Mouse (Mus musculus) ES-Bruce4 (cell line): Measurements from ENCODE around the gene Car10.

Experiments used
- CTCF ChIP-seq: IDR thresholded peaks from one replicate; pipeline ENCODE4 v1.8.1; 2011; ENCODE audit warnings: low read depth, low read length
- POLR2A ChIP-seq: IDR thresholded peaks from one replicate; pipeline ENCODE4 v1.8.1; 2011; ENCODE audit warnings: low read length; ENCODE audit not compliant: insufficient read depth

GRCm38 (mm10) chr11:93200046-93200445, 102.2 kb downstream of the Car10 start:
- TF ChIP-seq POLR2A (no peak), CTCF (no peak)
